Mouse (Mus musculus) embryonic facial prominence, embryonic 14.5 days (tissue): Measurements from ENCODE around the gene Ap2s1. TPM values are rescaled to one million over a fixed set of nuclear protein-coding genes. Genes with fewer than 3 reads are reported as not detected.

Source experiments
- ATAC-seq: fragments of 200-750 bp; cut with Nextera tagmentation; 2 replicates; pipeline ENCODE4 v1.8.0; 2017; ENCODE audit warnings: low read depth, moderate number of reproducible peaks, moderate TSS enrichment
- DNase-seq: peaks from one replicate; pipeline ENCODE4 v3.0.0-alpha.2; 2015; ENCODE audit warnings: low spot score
- H3K27ac ChIP-seq: fragments of 300-500 bp; sonication (generic); replicated peaks from 2 replicates; pipeline ENCODE4 v1.5.1; 2014; ENCODE audit warnings: low read depth, mild to moderate bottlenecking, low read length, moderate library complexity
- H3K27me3 ChIP-seq: fragments of 300-500 bp; sonication (generic); replicated peaks from 2 replicates; pipeline ENCODE4 v1.6.1; 2014; ENCODE audit warnings: low read length; ENCODE audit not compliant: control insufficient read depth, insufficient read depth
- H3K36me3 ChIP-seq: fragments of 300-500 bp; sonication (generic); 2 replicates; pipeline ENCODE4 v1.6.1; 2014; ENCODE audit warnings: low read length, mixed read lengths; ENCODE audit not compliant: control insufficient read depth, insufficient read depth
- H3K4me1 ChIP-seq: fragments of 300-500 bp; sonication (generic); 2 replicates; pipeline ENCODE4 v1.6.1; 2014; ENCODE audit warnings: antibody characterized with exemption, low read length; ENCODE audit not compliant: control insufficient read depth, insufficient read depth
- H3K4me2 ChIP-seq: fragments of 300-500 bp; sonication (generic); 2 replicates; pipeline ENCODE4 v1.6.1; 2014; ENCODE audit warnings: low read depth, mild to moderate bottlenecking, low read length, moderate library complexity, mixed read lengths
- H3K4me3 ChIP-seq: fragments of 300-500 bp; sonication (generic); 2 replicates; pipeline ENCODE4 v1.5.1; 2014; ENCODE audit warnings: low read depth, mild to moderate bottlenecking, low read length
- H3K9ac ChIP-seq: fragments of 300-500 bp; sonication (generic); 2 replicates; pipeline ENCODE4 v1.6.1; 2014; ENCODE audit warnings: low read depth, mild to moderate bottlenecking, low read length, moderate library complexity, mixed read lengths
- H3K9me3 ChIP-seq: fragments of 300-500 bp; sonication (generic); 2 replicates; pipeline ENCODE4 v1.6.1; 2016; ENCODE audit warnings: low read length; ENCODE audit not compliant: control insufficient read depth
- WGBS: fragments of 180-500 bp; shearing (Covaris S2); extraction: QIAGEN DNeasy Blood & Tissue Kit; methylation state at CpG from one replicate; pipeline ENCODE4 v1.1.7; 2014; 5-methylcytosine and 5-hydroxymethylcytosine counted together
- polyA plus RNA-seq: library from polyadenylated mRNA; unstranded; fragments of >200 nt; fragmentation: Nextera tagmentation; extraction: Ambion mirVana; gene quantifications from 2 replicates; pipeline ENCODE4 v1.2.1, GENCODE M21; 2014

Gene Ap2s1
- 278 and 286 TPM in 2 replicates for polyA plus RNA-seq

DNA sequence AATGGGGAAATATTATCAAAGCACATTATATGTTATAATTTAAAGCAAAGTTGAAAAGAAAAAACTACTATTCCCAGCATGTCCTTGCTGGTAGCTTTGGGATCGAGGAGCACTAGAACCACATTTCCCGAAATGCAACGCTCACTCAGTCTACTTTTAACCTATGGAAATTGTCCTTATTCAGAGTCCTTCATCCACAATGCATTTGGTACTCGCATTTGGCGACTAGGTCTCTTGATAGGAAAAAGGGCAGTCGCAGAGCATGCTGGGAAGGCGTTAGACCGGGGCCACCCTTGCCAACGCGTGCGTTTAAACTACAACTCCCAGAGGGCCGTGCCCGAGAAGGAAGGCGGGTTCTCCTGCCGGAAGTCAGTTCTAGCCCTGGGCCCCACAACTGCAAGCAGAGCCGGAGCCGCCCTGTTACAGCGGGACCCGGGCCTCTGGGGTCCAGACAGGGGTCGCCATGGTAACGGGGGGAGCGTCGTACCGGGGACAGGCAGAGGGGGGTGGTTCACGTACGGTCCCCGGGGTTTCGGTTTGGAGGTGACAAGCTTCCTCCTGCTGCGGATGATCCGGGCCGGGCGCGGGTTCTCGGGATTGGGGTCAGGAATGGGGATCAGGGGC is at the start of gene Ap2s1:
Gene Ap2s1, plus strand, starts transcription at position 338 of the 624 bp plus-strand sequence.
- H3K36me3 ChIP-seq: peaks cover 2% of the 10 kb centered on the region; the same call in 1 of the 2 replicates
- no peaks in the 10 kb centered on the region for H3K27me3 ChIP-seq
- peaks cover 10% of the 10 kb centered on the region; the same call in 1 of the 2 replicates for H3K4me1 ChIP-seq
- ATAC-seq (peak; percentile 97), DNase-seq (peak; percentile 100)
- H3K9ac ChIP-seq: peak within 1 kb of the TSS; percentile 80
- peak within 1 kb of the TSS; percentile 76 for H3K4me2 ChIP-seq
- WGBS: under 1% methylated on average over 34 of the region's 34 CpGs
- peak within 1 kb of the TSS; percentile 75 for H3K4me3 ChIP-seq
- no peaks in the 10 kb centered on the region for H3K9me3 ChIP-seq
- H3K27ac ChIP-seq: 0 out of 2 replicates have a peak within 1 kb of the TSS, but pooled peaks have one; percentile 28

DNA sequence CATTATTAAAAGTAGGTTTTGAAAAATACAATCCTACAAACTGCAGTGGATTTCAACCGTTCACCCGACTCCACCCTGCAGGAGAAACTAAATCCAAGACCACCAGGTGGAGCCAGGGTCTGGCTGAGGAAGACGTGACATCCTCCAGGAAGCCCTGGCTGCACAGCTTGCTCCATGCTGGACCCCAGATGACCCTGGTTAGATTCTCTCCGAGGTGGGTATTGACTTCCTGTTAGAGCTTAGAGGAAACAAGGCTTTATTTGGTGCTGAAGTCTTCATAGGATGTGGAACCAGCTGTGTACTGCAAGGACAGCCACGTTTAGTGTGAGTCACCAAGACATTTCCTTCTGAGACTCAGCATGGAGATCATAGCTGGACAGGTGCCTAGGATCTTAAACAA is 49.0 kb upstream of the Ap2s1 start:
- no peaks in the 10 kb centered on the region for H3K27me3 ChIP-seq
- H3K36me3 ChIP-seq: no peaks in the 10 kb centered on the region
- no peak overlapping the region for H3K9ac ChIP-seq
- no peak overlapping the region for H3K4me2 ChIP-seq
- ATAC-seq: no peak
- no peak overlapping the region for H3K27ac ChIP-seq
- peak; percentile 11 for DNase-seq
- no peak overlapping the region for H3K4me3 ChIP-seq
- no peaks in the 10 kb centered on the region for H3K4me1 ChIP-seq
- 70% methylated on average over 5 of the region's 5 CpGs for WGBS
- H3K9me3 ChIP-seq: peaks cover 8% of the 10 kb centered on the region; the same call in 1 of the 2 replicates

DNA sequence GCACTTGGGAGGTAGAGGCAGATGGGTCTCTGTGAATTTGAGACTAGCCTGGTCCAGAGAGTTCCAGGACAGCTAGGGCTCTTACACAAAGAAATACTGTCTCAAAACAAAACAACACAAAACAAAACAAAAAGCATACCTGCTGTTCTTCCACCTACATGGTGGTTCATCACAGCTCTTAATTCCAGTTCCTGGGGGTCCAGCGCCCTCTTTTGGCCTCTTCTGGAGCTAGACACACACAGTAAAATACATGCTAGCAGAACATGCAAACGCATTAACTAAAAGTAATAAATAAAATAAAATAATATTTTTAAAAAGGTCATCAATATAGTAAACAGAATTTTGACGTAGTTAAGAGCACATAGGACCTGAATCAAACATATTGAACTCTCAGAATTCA is 43.2 kb upstream of the Ap2s1 start:
- Histone ChIP-seq H3K36me3 (no peaks in the 10 kb centered on the region), H3K9ac (no peak overlapping the region), H3K9me3 (no peaks in the 10 kb centered on the region), H3K4me1 (no peaks in the 10 kb centered on the region), H3K4me3 (no peak overlapping the region), H3K4me2 (no peak overlapping the region), H3K27me3 (no peaks in the 10 kb centered on the region), H3K27ac (no peak overlapping the region)
- DNase-seq: no peak
- WGBS: 35% methylated on average over 3 of the region's 3 CpGs
- ATAC-seq: no peak

DNA sequence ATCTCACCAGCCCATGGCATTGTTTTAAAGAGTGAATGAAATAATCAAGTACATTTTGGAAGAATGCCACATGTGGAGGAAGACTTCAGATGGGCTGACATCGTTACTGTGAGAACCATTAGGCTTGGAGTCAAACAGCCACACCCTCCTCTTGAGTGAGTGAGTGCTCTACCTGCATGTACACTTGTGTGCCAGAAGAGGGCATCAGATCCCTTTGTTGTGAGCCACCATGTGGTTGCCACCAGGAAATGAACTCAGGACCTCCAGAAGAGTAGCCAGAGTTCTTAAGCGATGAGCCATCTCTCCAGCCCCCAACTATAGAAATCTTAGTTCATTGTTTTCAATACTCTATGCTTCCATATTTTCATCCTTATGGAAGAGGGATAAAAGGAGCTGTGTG is 39.2 kb upstream of the Ap2s1 start:
- no peaks in the 10 kb centered on the region for H3K9me3 ChIP-seq
- no peak overlapping the region for H3K27ac ChIP-seq
- H3K4me2 ChIP-seq: no peak overlapping the region
- no peak for DNase-seq
- no peaks in the 10 kb centered on the region for H3K4me1 ChIP-seq
- ATAC-seq: no peak
- WGBS: 57% methylated on average over 2 of the region's 2 CpGs
- no peaks in the 10 kb centered on the region for H3K36me3 ChIP-seq
- H3K27me3 ChIP-seq: no peaks in the 10 kb centered on the region
- no peak overlapping the region for H3K4me3 ChIP-seq
- no peak overlapping the region for H3K9ac ChIP-seq

DNA sequence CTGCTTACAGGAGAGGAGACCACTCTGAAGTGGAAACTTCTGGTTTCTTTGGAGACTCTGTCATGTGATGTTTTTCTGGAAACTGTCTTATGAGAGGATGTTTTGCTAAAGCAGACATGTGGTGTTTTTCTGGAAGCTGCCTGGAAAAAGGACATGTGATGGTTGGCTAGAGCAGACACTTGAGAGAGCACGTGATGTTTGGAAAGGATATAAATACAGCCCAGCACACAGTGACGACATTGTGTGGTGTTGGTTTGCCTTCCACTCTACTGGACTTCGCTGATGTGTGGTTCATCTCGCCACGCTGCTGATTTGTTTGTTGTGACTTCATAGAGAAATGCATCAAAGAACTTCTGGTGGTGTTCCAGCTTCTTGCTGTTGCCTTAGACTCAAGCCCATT is 37.6 kb upstream of the Ap2s1 start:
- DNase-seq: no peak
- H3K4me1 ChIP-seq: no peaks in the 10 kb centered on the region
- H3K9ac ChIP-seq: no peak overlapping the region
- no peak overlapping the region for H3K4me2 ChIP-seq
- no peaks in the 10 kb centered on the region for H3K9me3 ChIP-seq
- WGBS: 68% methylated on average over 5 of the region's 5 CpGs
- ATAC-seq: no peak
- H3K36me3 ChIP-seq: no peaks in the 10 kb centered on the region
- H3K27me3 ChIP-seq: no peaks in the 10 kb centered on the region
- H3K27ac ChIP-seq: no peak overlapping the region
- H3K4me3 ChIP-seq: no peak overlapping the region

DNA sequence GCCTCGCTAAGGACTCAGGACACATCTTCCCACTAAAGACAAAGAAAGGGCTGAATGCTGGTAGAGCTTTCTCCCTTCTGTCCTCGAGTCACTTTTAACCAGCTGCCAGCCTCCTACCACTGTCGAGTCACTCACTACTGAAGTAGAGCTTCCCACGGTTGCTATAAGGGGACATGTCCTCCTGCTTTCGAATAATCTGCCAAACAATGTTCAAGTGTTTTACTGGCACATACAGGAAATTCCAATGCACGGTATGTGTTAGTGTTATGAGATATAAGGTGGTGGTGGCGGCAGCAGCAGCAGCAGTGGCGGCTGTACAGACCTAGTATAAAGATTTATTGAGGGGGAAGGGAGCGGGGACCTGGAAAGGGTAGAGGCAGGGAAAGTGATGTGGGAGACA is 31.8 kb upstream of the Ap2s1 start:
- H3K9me3 ChIP-seq: no peaks in the 10 kb centered on the region
- no peaks in the 10 kb centered on the region for H3K36me3 ChIP-seq
- H3K27ac ChIP-seq: no peak overlapping the region
- no peak overlapping the region for H3K4me3 ChIP-seq
- H3K4me1 ChIP-seq: no peaks in the 10 kb centered on the region
- no peak overlapping the region for H3K9ac ChIP-seq
- no peak overlapping the region for H3K4me2 ChIP-seq
- no peaks in the 10 kb centered on the region for H3K27me3 ChIP-seq
- WGBS: 36% methylated on average over 9 of the region's 9 CpGs
- peak; percentile 24 for DNase-seq
- ATAC-seq: no peak

DNA sequence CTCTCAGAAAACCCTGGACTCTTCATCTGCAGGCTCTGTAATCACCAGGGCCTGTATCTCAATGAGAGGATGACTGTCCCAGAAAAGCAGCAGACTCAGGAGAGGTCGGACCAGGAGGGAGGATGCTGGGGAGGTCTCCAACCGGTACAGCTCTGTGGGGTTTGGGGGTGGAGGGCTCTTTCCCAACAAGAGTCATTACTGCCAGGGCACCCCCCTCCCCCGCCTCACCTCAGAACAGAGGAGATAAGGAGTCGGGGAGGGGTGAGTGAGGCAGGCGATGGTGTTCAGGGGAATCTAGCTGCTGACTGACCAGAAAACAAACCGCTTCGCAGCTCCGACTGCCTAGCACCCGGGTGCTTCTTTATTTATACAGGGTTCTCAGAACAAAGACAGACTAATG is 30.0 kb upstream of the Ap2s1 start:
- no peaks in the 10 kb centered on the region for H3K36me3 ChIP-seq
- ATAC-seq: no peak
- no peak overlapping the region for H3K27ac ChIP-seq
- no peaks in the 10 kb centered on the region for H3K27me3 ChIP-seq
- no peak for DNase-seq
- H3K4me3 ChIP-seq: no peak overlapping the region
- H3K9me3 ChIP-seq: no peaks in the 10 kb centered on the region
- H3K4me1 ChIP-seq: no peaks in the 10 kb centered on the region
- no peak overlapping the region for H3K9ac ChIP-seq
- H3K4me2 ChIP-seq: no peak overlapping the region
- WGBS: 30% methylated on average over 9 of the region's 9 CpGs

DNA sequence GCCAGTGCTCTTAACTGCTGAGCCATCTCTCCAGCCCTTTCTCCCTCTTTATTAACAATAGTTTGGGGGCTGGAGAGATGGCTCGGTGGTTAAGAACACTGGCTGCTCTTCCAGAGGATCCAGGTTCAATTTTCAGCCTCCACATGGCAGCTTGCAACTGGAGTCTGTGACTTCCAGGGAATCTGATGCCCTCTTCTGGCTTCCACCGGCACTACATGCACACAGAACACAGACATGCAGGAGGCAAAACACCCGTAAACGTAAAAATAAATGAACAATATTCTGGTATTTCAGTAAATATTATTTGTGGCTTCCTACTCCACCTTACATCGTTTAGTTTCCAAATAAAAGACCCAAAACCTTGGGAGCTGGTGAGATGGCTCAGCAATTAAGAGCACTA is 27.6 kb upstream of the Ap2s1 start:
- ATAC-seq (no peak), DNase-seq (no peak)
- Histone ChIP-seq H3K27ac (no peak overlapping the region), H3K36me3 (no peaks in the 10 kb centered on the region), H3K4me2 (no peak overlapping the region), H3K27me3 (no peaks in the 10 kb centered on the region), H3K9ac (no peak overlapping the region), H3K4me3 (no peak overlapping the region), H3K9me3 (no peaks in the 10 kb centered on the region), H3K4me1 (no peaks in the 10 kb centered on the region)
- WGBS: 72% methylated on average over 5 of the region's 5 CpGs
